ENCODE assay signal across 27 mouse cellular contexts in genomic region chr9:75375606-75376005, GRCm38 (mm10). TPM values are rescaled to one million over a fixed set of nuclear protein-coding genes. Genes with fewer than 3 reads are reported as not detected.
DNase-seq lines count a peak whose midpoint lies in the region; ATAC-seq and TF ChIP-seq lines count a peak whose summit lies in the region.
"Had no signal": no experiment of that assay in that cellular context is flagged by ENCODE, and none has a peak within 500 bp of the region (broad histone marks: within the 10 kb centered on the region; RNA-seq: fewer than 3 reads in every experiment).

No protein-coding gene starts in this region.

- no peak overlapping the region for H3K4me2 ChIP-seq in heart, embryonic 12.5 days
- H3K4me2 ChIP-seq in forebrain, embryonic 11.5 days (ENCODE audit: low read depth, low read length, severe bottlenecking) = no peak overlapping the region
- H3K4me2 ChIP-seq: neural tube, embryonic 12.5 days had no signal

- DNase-seq in heart, postnatal 10 days = peak; percentile 13 to 37
- DNase-seq in ES-E14 (ENCODE audit: low read depth, low spot score) (no peak), adipocyte (ENCODE audit: low spot score) (peak; percentile 62)
- peak; percentile 46 to 69 for DNase-seq in cerebellum, postnatal 25 days
- DNase-seq in forebrain, embryonic 11.5 days (ENCODE audit: low spot score) = no peak
- no peak for DNase-seq in right cerebral cortex, postnatal 25 days
- DNase-seq: adrenal gland, postnatal 25 days; embryo, embryonic 11 days; kidney, adult 2 months; kidney, postnatal 10 days; liver, postnatal 0 days; lung, postnatal 14 days; right cerebral cortex, adult 18-20 months had no signal

- no peak overlapping the region for H3K4me3 ChIP-seq in heart, embryonic 12.5 days
- H3K4me3 ChIP-seq in ES-E14 (ENCODE audit: insufficient read depth in 1 of 2, low read depth in 1 of 2, low read length in 2 of 2, poor library complexity in 1 of 2, severe bottlenecking in 1 of 2) = peak overlapping the region in 1 of 2 experiments; percentile 20; a peak in 1 of 4 replicates
- H3K4me3 ChIP-seq in forebrain, embryonic 11.5 days (ENCODE audit: low read depth, low read length) = no peak overlapping the region
- H3K4me3 ChIP-seq: layer of hippocampus, adult 2 months; megakaryocyte, embryonic 14.5 days; neural tube, embryonic 12.5 days had no signal

- H3K9ac ChIP-seq in heart, embryonic 12.5 days = no peak overlapping the region
- H3K9ac ChIP-seq in ES-E14 (ENCODE audit: insufficient read depth, low read depth, low read length, poor library complexity, severe bottlenecking) = peak overlapping the region; percentile 2; the same call in 1 of the 2 replicates
- no peak overlapping the region for H3K9ac ChIP-seq in forebrain, embryonic 11.5 days (ENCODE audit: low read length)
- H3K9ac ChIP-seq: liver, postnatal 0 days; neural tube, embryonic 12.5 days had no signal

- H3K9me3 ChIP-seq in heart, embryonic 12.5 days (replicated peaks) = peaks cover 13% of the 10 kb centered on the region
- no peaks in the 10 kb centered on the region for H3K9me3 ChIP-seq in ES-E14 (ENCODE audit: control insufficient read depth, insufficient read depth, low read depth, low read length)
- no peaks in the 10 kb centered on the region; the same call in 1 of the 2 replicates for H3K9me3 ChIP-seq in forebrain, embryonic 11.5 days (ENCODE audit: control insufficient read depth, low read length)

- ATAC-seq in heart, embryonic 12.5 days (ENCODE audit: insufficient number of reproducible peaks, low FRiP score) = no peak
- no peak for ATAC-seq in forebrain, embryonic 11.5 days (replicated peaks; ENCODE audit: low FRiP score)
- ATAC-seq: inflammation-experienced regulatory T-cells, adult 6 months; liver, postnatal 0 days had no signal

- intact Hi-C loops in heart, postnatal 10 days (cut with DNase I) = no loop called here

- no peaks in the 10 kb centered on the region for H3K36me3 ChIP-seq in heart, embryonic 12.5 days
- H3K36me3 ChIP-seq in ES-E14 (ENCODE audit: control insufficient read depth, insufficient read depth, low read length, poor library complexity, severe bottlenecking) = no peaks in the 10 kb centered on the region
- no peaks in the 10 kb centered on the region for H3K36me3 ChIP-seq in forebrain, embryonic 11.5 days (ENCODE audit: control insufficient read depth, insufficient read depth, low read length)
- H3K36me3 ChIP-seq: neural tube, embryonic 12.5 days had no signal

- 90% methylated on average over 9 of the region's 9 CpGs for WGBS in heart, embryonic 12.5 days
- WGBS in forebrain, embryonic 11.5 days = 96% methylated on average over 9 of the region's 9 CpGs

- no peaks in the 10 kb centered on the region for H3K4me1 ChIP-seq in heart, embryonic 12.5 days (replicated peaks)
- peaks cover 3 to 23% of the 10 kb centered on the region in 2 experiments; a peak in 3 of 4 replicates for H3K4me1 ChIP-seq in ES-E14 (ENCODE audit: control insufficient read depth in 2 of 2, insufficient read depth in 2 of 2, low read length in 2 of 2, poor library complexity in 1 of 2)
- no peaks in the 10 kb centered on the region for H3K4me1 ChIP-seq in forebrain, embryonic 11.5 days (replicated peaks; ENCODE audit: control insufficient read depth, insufficient read depth, low read length)
- H3K4me1 ChIP-seq: neural tube, embryonic 12.5 days had no signal

- no peak overlapping the region for H3K27ac ChIP-seq in heart, embryonic 12.5 days (ENCODE audit: poor library complexity, severe bottlenecking)
- peak overlapping the region; percentile 91 for H3K27ac ChIP-seq in ES-E14 (ENCODE audit: insufficient read depth, low read depth, low read length, poor library complexity, severe bottlenecking)
- no peak overlapping the region for H3K27ac ChIP-seq in forebrain, embryonic 11.5 days (ENCODE audit: low read depth, low read length)
- H3K27ac ChIP-seq: layer of hippocampus, adult 2 months; neural tube, embryonic 12.5 days had no signal

- in situ Hi-C loops in ES-E14 (cut with MboI; ENCODE audit: low sequenced_read_pairs in 2 of 2, unreplicated experiment in 2 of 2) = no loop called here

- H3K27me3 ChIP-seq in heart, embryonic 12.5 days (replicated peaks) = no peaks in the 10 kb centered on the region
- H3K27me3 ChIP-seq in forebrain, embryonic 11.5 days (ENCODE audit: control insufficient read depth, insufficient read depth, low read length) = no peaks in the 10 kb centered on the region
- H3K27me3 ChIP-seq: neural tube, embryonic 12.5 days had no signal

TF ChIP-seq in ES-E14, 5 proteins besides CTCF, POLR2A, EP300 and RAD21:
- TF ChIP-seq ZC3H11A (IDR thresholded peaks at IDR 0.05; ENCODE audit: borderline replicate concordance, low read depth, low read length) (no peak), CHD2 (IDR thresholded peaks at IDR 0.05; ENCODE audit: low read depth, low read length) (no peak), MAFK (IDR thresholded peaks at IDR 0.05; ENCODE audit: insufficient read depth, low read depth, low read length) (no peak), ZNF384 (IDR thresholded peaks at IDR 0.05; ENCODE audit: low read depth, low read length) (no peak), HCFC1 (IDR thresholded peaks at IDR 0.05; ENCODE audit: borderline replicate concordance, insufficient read depth, low read length) (no peak)

RNA-seq across cellular contexts. Expression of gene Bcl2l10, which starts 28.0 kb away (rescaled TPM):
- total RNA-seq in heart, postnatal 10 days (2021) = not detected
- not detected in 2 replicates for polyA plus RNA-seq in heart, embryonic 12.5 days (2016; fragmentation: Nextera tagmentation; extraction: Ambion mirVana)
- 0.71 and 1.1 TPM in 2 replicates for total RNA-seq in ES-E14 (2012; rRNA removed)
- not detected in 2 replicates for polyA plus RNA-seq in forebrain, embryonic 11.5 days (2014; fragmentation: Nextera tagmentation; extraction: Ambion mirVana)
- total RNA-seq: adrenal gland, postnatal 25 days; gastrocnemius, adult 18-20 months; gastrocnemius, postnatal 4 days; layer of hippocampus, adult 2 months; left cerebral cortex, postnatal 36 days; liver, adult 2 months; MEL had no signal
- polyA plus RNA-seq: embryonic facial prominence, embryonic 14.5 days; heart, postnatal 0 days; hindbrain, embryonic 11.5 days; inflammation-experienced regulatory T-cells, adult 6 months; liver, adult 2 months; liver, postnatal 0 days; neural tube, embryonic 12.5 days; small intestine, adult 2 months had no signal

RNA-seq across cellular contexts. Expression of gene Mapk6, which starts 34.2 kb away (rescaled TPM):
- 10 to 100 TPM; 47.8 to 49.8 TPM for total RNA-seq in heart, postnatal 10 days (2021)
- 66.9 and 68.4 TPM in 2 replicates for polyA plus RNA-seq in heart, embryonic 12.5 days (2016; fragmentation: Nextera tagmentation; extraction: Ambion mirVana)
- total RNA-seq in ES-E14 (2012; rRNA removed) = 81.8 and 85.9 TPM in 2 replicates
- 179 and 181 TPM in 2 replicates for polyA plus RNA-seq in forebrain, embryonic 11.5 days (2014; fragmentation: Nextera tagmentation; extraction: Ambion mirVana)

Comparison
In these comparisons a context has a peak if more than half of its experiments do, and no peak if none do; other contexts are left out.
1. DNase-seq: peak in heart, postnatal 10 days (2 of 2), adipocyte (single experiment) and cerebellum, postnatal 25 days (2 of 2); none in ES-E14 (single experiment), forebrain, embryonic 11.5 days (single experiment) and right cerebral cortex, postnatal 25 days (single experiment).